Mouse (Mus musculus): ENCODE data around the gene Coq8a. TPM values are rescaled to one million over a fixed set of nuclear protein-coding genes. Genes with fewer than 3 reads are reported as not detected.

The Coq8a gene
- polyA plus RNA-seq, 1 experiment from 2014 or later = 7.8 TPM

GRCm38 (mm10) chr1:180222007-180222406, 22.6 kb upstream of the Coq8a start:
- Histone ChIP-seq H3K9ac (no peak overlapping the region), H3K4me1 (peaks cover 15% of the 10 kb centered on the region), H3K4me2 (replicated peaks) (no peak overlapping the region), H3K36me3 (no peaks in the 10 kb centered on the region), H3K4me3 (no peak overlapping the region), H3K27me3 (no peaks in the 10 kb centered on the region), H3K27ac (no peak overlapping the region), H3K9me3 (0 out of 2 replicates have a peak, but pooled peaks cover 4% of the 10 kb centered on the region)
- WGBS = 88% methylated on average over 1 of the region's 1 CpGs
- no peak for ATAC-seq (ENCODE audit: low FRiP score, low read depth)

- Histone ChIP-seq H3K4me1 (peaks cover 9% of the 10 kb centered on the region; the same call in 1 of the 2 replicates), H3K4me2 (replicated peaks) (no peak overlapping the region), H3K27me3 (no peaks in the 10 kb centered on the region), H3K9me3 (0 out of 2 replicates have a peak, but pooled peaks cover 4% of the 10 kb centered on the region), H3K36me3 (no peaks in the 10 kb centered on the region), H3K9ac (no peak overlapping the region), H3K4me3 (no peak overlapping the region), H3K27ac (no peak overlapping the region)
- no peak for ATAC-seq (ENCODE audit: low FRiP score, low read depth)
- 82% methylated on average over 19 of the region's 19 CpGs for WGBS
Measured at GRCm38 (mm10) chr1:180220791-180221542, 21.6 kb upstream of the Coq8a start.

GRCm38 (mm10) chr1:180216541-180217276, 17.3 kb upstream of the Coq8a start:
- H3K4me1 ChIP-seq = no peaks in the 10 kb centered on the region
- ATAC-seq (ENCODE audit: low FRiP score, low read depth) = no peak
- H3K27me3 ChIP-seq = 0 out of 2 replicates have a peak, but pooled peaks cover 3% of the 10 kb centered on the region
- 0 out of 2 replicates have a peak, but pooled peaks cover 4% of the 10 kb centered on the region for H3K9me3 ChIP-seq
- no peak overlapping the region for H3K27ac ChIP-seq
- 63% methylated on average over 5 of the region's 5 CpGs for WGBS
- H3K4me2 ChIP-seq (replicated peaks) = no peak overlapping the region
- H3K36me3 ChIP-seq = no peaks in the 10 kb centered on the region
- no peak overlapping the region for H3K4me3 ChIP-seq
- no peak overlapping the region for H3K9ac ChIP-seq

GRCm38 (mm10) chr1:180215044-180215443, 15.6 kb upstream of the Coq8a start:
- 18% methylated on average over 4 of the region's 4 CpGs for WGBS
- ATAC-seq (ENCODE audit: low FRiP score, low read depth) = peak; percentile 86
- H3K9ac ChIP-seq = no peak overlapping the region

GRCm38 (mm10) chr1:180212911-180213310, 13.5 kb upstream of the Coq8a start:
- Histone ChIP-seq H3K9ac (no peak overlapping the region), H3K4me3 (no peak overlapping the region), H3K27ac (no peak overlapping the region), H3K9me3 (0 out of 2 replicates have a peak, but pooled peaks cover 1% of the 10 kb centered on the region), H3K36me3 (no peaks in the 10 kb centered on the region), H3K4me1 (no peaks in the 10 kb centered on the region), H3K4me2 (replicated peaks) (no peak overlapping the region), H3K27me3 (0 out of 2 replicates have a peak, but pooled peaks cover 3% of the 10 kb centered on the region)
- 87% methylated on average over 5 of the region's 5 CpGs for WGBS
- no peak for ATAC-seq (ENCODE audit: low FRiP score, low read depth)

More at GRCm38 (mm10) chr1:180215044-180215443, 15.6 kb upstream of the Coq8a start:
- H3K9me3 ChIP-seq = 0 out of 2 replicates have a peak, but pooled peaks cover 4% of the 10 kb centered on the region
- H3K27me3 ChIP-seq = 0 out of 2 replicates have a peak, but pooled peaks cover 3% of the 10 kb centered on the region
- no peak overlapping the region for H3K4me3 ChIP-seq
- no peak overlapping the region for H3K27ac ChIP-seq
- H3K36me3 ChIP-seq = no peaks in the 10 kb centered on the region
- H3K4me1 ChIP-seq = no peaks in the 10 kb centered on the region
- H3K4me2 ChIP-seq (replicated peaks) = no peak overlapping the region

- Histone ChIP-seq H3K4me2 (replicated peaks) (no peak overlapping the region), H3K36me3 (no peaks in the 10 kb centered on the region), H3K4me3 (no peak overlapping the region), H3K9ac (no peak overlapping the region), H3K27ac (no peak overlapping the region), H3K27me3 (0 out of 2 replicates have a peak, but pooled peaks cover 3% of the 10 kb centered on the region), H3K4me1 (no peaks in the 10 kb centered on the region), H3K9me3 (no peaks in the 10 kb centered on the region)
- ATAC-seq (ENCODE audit: low FRiP score, low read depth) = no peak
- 80% methylated on average over 9 of the region's 9 CpGs for WGBS
Measured at GRCm38 (mm10) chr1:180210781-180211271, 11.4 kb upstream of the Coq8a start.

GRCm38 (mm10) chr1:180210031-180210432, 10.6 kb upstream of the Coq8a start:
- Histone ChIP-seq H3K9ac (no peak overlapping the region), H3K36me3 (no peaks in the 10 kb centered on the region), H3K27me3 (0 out of 2 replicates have a peak, but pooled peaks cover 3% of the 10 kb centered on the region), H3K9me3 (no peaks in the 10 kb centered on the region), H3K4me3 (no peak overlapping the region), H3K4me2 (replicated peaks) (no peak overlapping the region), H3K4me1 (no peaks in the 10 kb centered on the region), H3K27ac (no peak overlapping the region)
- 76% methylated on average over 4 of the region's 4 CpGs for WGBS
- ATAC-seq (ENCODE audit: low FRiP score, low read depth) = no peak

- 84% methylated on average over 3 of the region's 3 CpGs for WGBS
- ATAC-seq (ENCODE audit: low FRiP score, low read depth) = no peak
- Histone ChIP-seq H3K27me3 (no peaks in the 10 kb centered on the region), H3K27ac (no peak overlapping the region), H3K4me3 (no peak overlapping the region), H3K4me1 (no peaks in the 10 kb centered on the region), H3K9me3 (peaks cover 6% of the 10 kb centered on the region), H3K4me2 (replicated peaks) (no peak overlapping the region), H3K9ac (no peak overlapping the region), H3K36me3 (no peaks in the 10 kb centered on the region)
Measured at GRCm38 (mm10) chr1:180208370-180208769, 9.0 kb upstream of the Coq8a start.

- H3K9ac ChIP-seq = no peak overlapping the region
- no peak overlapping the region for H3K4me3 ChIP-seq
- no peaks in the 10 kb centered on the region for H3K27me3 ChIP-seq
- ATAC-seq (ENCODE audit: low FRiP score, low read depth) = no peak
- no peaks in the 10 kb centered on the region for H3K36me3 ChIP-seq
- H3K4me2 ChIP-seq (replicated peaks) = no peak overlapping the region
- no peak overlapping the region for H3K27ac ChIP-seq
- 53% methylated on average over 5 of the region's 5 CpGs for WGBS
- peaks cover 6% of the 10 kb centered on the region for H3K9me3 ChIP-seq
- peaks cover 5% of the 10 kb centered on the region; the same call in 1 of the 2 replicates for H3K4me1 ChIP-seq
Measured at GRCm38 (mm10) chr1:180200722-180201121, 1.3 kb upstream of the Coq8a start.

GRCm38 (mm10) chr1:180199715-180200050, 281 bp upstream of the Coq8a start:
- H3K4me1 ChIP-seq = peaks cover 12% of the 10 kb centered on the region
- H3K36me3 ChIP-seq = no peaks in the 10 kb centered on the region
- H3K27me3 ChIP-seq = peaks cover 5% of the 10 kb centered on the region; the same call in 1 of the 2 replicates
- no peak overlapping the region for H3K4me2 ChIP-seq (replicated peaks)
- no peak for ATAC-seq (ENCODE audit: low FRiP score, low read depth)
- WGBS = 73% methylated on average over 4 of the region's 4 CpGs
- H3K9me3 ChIP-seq = peaks cover 6% of the 10 kb centered on the region
- H3K9ac ChIP-seq = no peak overlapping the region
- no peak overlapping the region for H3K27ac ChIP-seq
- no peak overlapping the region for H3K4me3 ChIP-seq

- 83% methylated on average over 3 of the region's 3 CpGs for WGBS
- Histone ChIP-seq H3K9ac (no peak overlapping the region), H3K4me1 (peaks cover 13% of the 10 kb centered on the region), H3K4me3 (no peak overlapping the region), H3K27me3 (peaks cover 14% of the 10 kb centered on the region; the same call in 1 of the 2 replicates), H3K27ac (no peak overlapping the region), H3K4me2 (replicated peaks) (no peak overlapping the region), H3K9me3 (no peaks in the 10 kb centered on the region), H3K36me3 (no peaks in the 10 kb centered on the region)
- no peak for ATAC-seq (ENCODE audit: low FRiP score, low read depth)
Measured at GRCm38 (mm10) chr1:180197956-180198355, 1.4 kb downstream of the Coq8a start.

GRCm38 (mm10) chr1:180196508-180196907, 2.9 kb downstream of the Coq8a start:
- Histone ChIP-seq H3K4me2 (replicated peaks) (peak overlapping the region; percentile 96), H3K4me3 (peak overlapping the region; percentile 72), H3K27me3 (peaks cover 14% of the 10 kb centered on the region; the same call in 1 of the 2 replicates), H3K9ac (peak overlapping the region; percentile 45; the same call in 1 of the 2 replicates), H3K4me1 (peaks cover 13% of the 10 kb centered on the region), H3K36me3 (no peaks in the 10 kb centered on the region), H3K9me3 (no peaks in the 10 kb centered on the region), H3K27ac (no peak overlapping the region; the same call in 1 of the 2 replicates)
- ATAC-seq (ENCODE audit: low FRiP score, low read depth) = no peak
- WGBS = 92% methylated on average over 9 of the region's 9 CpGs
